Mouse (Mus musculus) C2C12 (cell line): ENCODE measurements at regions not wholly inside any gene's neighbourhood (a gene's known extent, or its start where the extent isn't known, plus 50 kb on each side); places are given as distances from the start of the nearest gene placed in this dataset.

Experiments
- CTCF ChIP-seq: IDR thresholded peaks from one replicate; pipeline ENCODE4 v1.5.1; 2011; ENCODE audit not compliant: control insufficient read depth, insufficient read depth, insufficient read length
- MAX ChIP-seq: IDR thresholded peaks from one replicate; pipeline ENCODE4 v1.6.1; 2011; ENCODE audit warnings: mild to moderate bottlenecking, control low read depth
- MYOG ChIP-seq: IDR thresholded peaks from one replicate; pipeline ENCODE4 v1.6.1; 2011; ENCODE audit not compliant: control insufficient read depth, insufficient read length; ENCODE audit errors: extremely low read depth

- TF ChIP-seq CTCF (no peak), MYOG (no peak), MAX (no peak)
Measured at GRCm38 (mm10) chr15:6934564-6934980, 59.8 kb upstream of the Osmr start.
